Mouse (Mus musculus) forebrain, embryonic 11.5 days (tissue): ENCODE data around the gene Os9. TPM values are rescaled to one million over a fixed set of nuclear protein-coding genes. Genes with fewer than 3 reads are reported as not detected.
"Not testable (repeated sequence)": the region's sequence is repeated elsewhere in the genome, so short reads cannot be mapped to it uniquely, and the experiment has no call there.

Experiments
- ATAC-seq: fragments of 200-750 bp; cut with Nextera tagmentation; replicated peaks from 2 replicates; pipeline ENCODE4 v1.8.0; 2017; ENCODE audit warnings: moderate TSS enrichment; ENCODE audit not compliant: low FRiP score
- DNase-seq: peaks from one replicate; pipeline ENCODE4 v3.0.0-alpha.2; 2017; ENCODE audit warnings: low spot score
- H3K27ac ChIP-seq: fragments of 300-500 bp; sonication (generic); 2 replicates; pipeline ENCODE4 v1.5.1; 2014; ENCODE audit warnings: low read depth, low read length
- H3K27me3 ChIP-seq: fragments of 300-500 bp; sonication (generic); 2 replicates; pipeline ENCODE4 v1.6.1; 2014; ENCODE audit warnings: mild to moderate bottlenecking, low read length, mixed read lengths; ENCODE audit not compliant: control insufficient read depth, insufficient read depth
- H3K36me3 ChIP-seq: fragments of 300-500 bp; sonication (generic); 2 replicates; pipeline ENCODE4 v1.6.1; 2014; ENCODE audit warnings: mild to moderate bottlenecking, low read length, moderate library complexity, mixed read lengths; ENCODE audit not compliant: control insufficient read depth, insufficient read depth
- H3K4me1 ChIP-seq: fragments of 300-500 bp; sonication (generic); replicated peaks from 2 replicates; pipeline ENCODE4 v1.6.1; 2014; ENCODE audit warnings: low read length, mixed read lengths; ENCODE audit not compliant: control insufficient read depth, insufficient read depth
- H3K4me2 ChIP-seq: fragments of 300-500 bp; sonication (generic); 2 replicates; pipeline ENCODE4 v1.6.1; 2014; ENCODE audit warnings: low read depth, mild to moderate bottlenecking, low read length, moderate library complexity, mixed read lengths; ENCODE audit not compliant: severe bottlenecking
- H3K4me3 ChIP-seq: fragments of 300-500 bp; sonication (generic); 2 replicates; pipeline ENCODE4 v1.5.1; 2014; ENCODE audit warnings: low read depth, low read length
- H3K9ac ChIP-seq: fragments of 300-500 bp; sonication (generic); 2 replicates; pipeline ENCODE4 v1.6.1; 2014; ENCODE audit warnings: low read length
- H3K9me3 ChIP-seq: fragments of 300-500 bp; sonication (generic); 2 replicates; pipeline ENCODE4 v1.6.1; 2016; ENCODE audit warnings: low read length, mixed read lengths; ENCODE audit not compliant: control insufficient read depth
- WGBS: fragments of 180-500 bp; shearing (Covaris S2); extraction: QIAGEN DNeasy Blood & Tissue Kit; methylation state at CpG from one replicate; pipeline ENCODE4 v1.1.7; 2014; 5-methylcytosine and 5-hydroxymethylcytosine counted together
- polyA plus RNA-seq: library from polyadenylated mRNA; unstranded; fragments of >200 nt; fragmentation: Nextera tagmentation; extraction: Ambion mirVana; gene quantifications from 2 replicates; pipeline ENCODE4 v1.2.1, GENCODE M21; 2014

Os9 gene
- polyA plus RNA-seq, 1 experiment from 2014 or later: 57.9 TPM

DNA sequence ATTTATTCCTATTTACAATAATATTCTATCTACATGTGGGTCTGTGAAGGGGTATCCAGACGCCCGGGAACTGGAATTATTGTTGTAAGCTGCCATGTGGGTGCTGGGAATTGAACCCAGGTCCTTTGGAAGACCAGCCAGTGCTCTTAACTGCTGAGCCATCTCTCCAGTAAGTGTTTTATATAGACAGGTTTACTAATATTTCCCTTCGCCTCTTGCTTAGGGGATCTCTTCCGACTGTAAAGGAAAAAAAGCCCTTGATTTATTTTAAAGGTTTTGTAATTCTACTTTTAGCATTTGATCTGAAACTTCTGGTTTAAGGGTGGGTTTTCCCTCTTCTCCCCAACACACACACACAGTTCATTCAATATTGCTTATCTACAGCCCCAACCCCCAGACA, 43.3 kb upstream of the Os9 start:
- Histone ChIP-seq H3K36me3 (no peaks in the 10 kb centered on the region), H3K27me3 (peaks cover 30% of the 10 kb centered on the region), H3K4me2 (no peak overlapping the region; the same call in 1 of the 2 replicates), H3K9ac (no peak overlapping the region), H3K4me3 (no peak overlapping the region; the same call in 1 of the 2 replicates), H3K4me1 (peaks cover 11% of the 10 kb centered on the region; the same call in 1 of the 2 replicates), H3K9me3 (no peaks in the 10 kb centered on the region), H3K27ac (no peak overlapping the region)
- 95% methylated on average over 4 of the region's 4 CpGs for WGBS
- DNase-seq (no peak), ATAC-seq (no peak)

DNA sequence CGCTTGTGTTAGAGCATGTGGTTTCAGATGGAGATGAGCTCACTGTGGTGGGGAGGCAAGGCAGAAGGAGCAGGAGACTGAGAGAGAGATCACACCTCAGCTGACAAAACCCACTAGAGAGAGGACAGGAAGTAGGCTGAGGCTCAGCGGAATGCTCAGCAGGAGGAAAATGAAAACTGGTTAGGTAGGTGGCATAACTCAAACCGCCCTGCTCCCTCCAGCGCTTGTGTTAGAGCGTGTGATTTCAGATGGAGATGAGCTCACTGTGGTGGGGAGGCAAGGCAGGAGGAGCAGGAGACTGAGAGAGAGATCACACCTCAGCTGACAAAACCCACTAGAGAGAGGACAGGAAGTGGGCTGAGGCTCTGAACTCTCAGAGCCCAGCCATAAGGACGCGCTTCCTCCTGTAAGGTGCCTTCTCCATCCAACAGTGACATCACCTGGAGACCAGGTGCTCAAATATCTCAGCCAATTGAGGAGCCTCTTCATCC, 41.9 kb upstream of the Os9 start:
- not testable (repeated sequence) for H3K4me3 ChIP-seq, H3K9me3 ChIP-seq, H3K9ac ChIP-seq, ATAC-seq, H3K4me2 ChIP-seq, H3K27ac ChIP-seq, H3K36me3 ChIP-seq, DNase-seq
- WGBS: 68% methylated on average over 7 of the region's 7 CpGs
- Histone ChIP-seq H3K4me1 (peaks cover 11% of the 10 kb centered on the region; the same call in 1 of the 2 replicates), H3K27me3 (peaks cover 25% of the 10 kb centered on the region)

DNA sequence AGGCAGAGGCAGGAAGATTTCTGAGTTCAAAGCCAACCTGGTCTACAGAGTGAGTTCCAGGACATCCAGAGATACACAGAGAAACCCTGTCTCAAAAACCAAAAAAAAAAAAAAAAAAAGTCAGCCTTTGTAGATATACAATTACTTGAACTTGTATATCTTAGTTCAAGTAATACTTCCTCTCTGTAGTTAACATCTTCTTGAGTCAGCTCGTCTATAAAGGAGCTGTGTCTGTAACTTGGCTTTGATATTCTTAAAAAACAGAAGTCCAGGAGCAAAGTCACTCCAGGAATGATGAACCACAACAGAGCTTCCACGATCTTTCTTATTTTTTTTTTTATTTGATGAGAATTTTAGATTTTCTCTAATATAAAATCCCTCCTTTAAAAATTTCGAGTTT, 39.8 kb upstream of the Os9 start:
- WGBS: 76% methylated on average over 3 of the region's 3 CpGs

DNA sequence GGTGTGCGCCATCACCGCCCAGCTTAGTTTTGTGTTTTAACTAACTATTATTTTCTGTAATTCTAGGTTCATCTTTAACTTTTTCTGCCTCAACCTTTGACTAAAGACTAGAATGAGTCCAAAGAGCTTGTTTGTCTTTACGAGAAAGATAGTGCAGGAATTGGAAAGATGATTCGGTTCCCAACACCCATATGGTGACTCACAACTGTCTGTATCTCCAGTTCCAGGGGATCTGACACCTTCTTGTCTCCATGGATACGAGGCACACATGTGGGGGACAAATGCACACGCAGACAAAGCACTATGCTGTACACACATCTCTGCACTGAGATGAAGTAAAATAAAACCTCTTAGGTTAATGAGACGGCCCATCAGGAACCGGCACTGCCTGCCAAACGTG, 39.1 kb upstream of the Os9 start:
- WGBS: 85% methylated on average over 9 of the region's 9 CpGs

More for the DNA sequence above, 39.8 kb upstream of the Os9 start:
- H3K27me3 ChIP-seq: peaks cover 4% of the 10 kb centered on the region
- H3K9me3 ChIP-seq: no peaks in the 10 kb centered on the region
- no peak overlapping the region for H3K4me2 ChIP-seq
- no peak for DNase-seq
- H3K36me3 ChIP-seq: no peaks in the 10 kb centered on the region
- no peak overlapping the region for H3K9ac ChIP-seq
- H3K27ac ChIP-seq: no peak overlapping the region
- H3K4me3 ChIP-seq: no peak overlapping the region
- peaks cover 6% of the 10 kb centered on the region; the same call in 1 of the 2 replicates for H3K4me1 ChIP-seq
- ATAC-seq: no peak

DNA sequence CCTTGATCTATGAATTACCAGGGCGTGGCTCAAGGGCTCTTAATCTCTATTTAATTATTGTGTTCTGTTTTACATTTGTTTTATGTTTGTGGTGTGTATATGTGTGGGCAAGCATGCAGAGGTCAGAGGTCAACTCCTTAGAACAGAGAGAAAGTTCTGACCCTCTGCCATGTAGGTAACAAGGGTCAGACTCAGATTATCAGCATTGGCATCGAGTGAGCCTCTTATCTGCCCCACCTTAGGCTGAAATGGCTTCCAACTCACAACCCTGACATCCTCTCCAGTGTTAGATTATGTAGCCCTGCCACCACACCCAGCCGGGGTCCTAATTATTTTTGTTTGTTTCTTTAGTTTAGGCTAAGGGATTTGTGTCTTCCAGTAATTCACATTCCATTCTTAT, 37.5 kb upstream of the Os9 start:
- Histone ChIP-seq H3K36me3 (no peaks in the 10 kb centered on the region), H3K4me1 (no peaks in the 10 kb centered on the region), H3K9me3 (no peaks in the 10 kb centered on the region), H3K4me2 (no peak overlapping the region), H3K4me3 (no peak overlapping the region), H3K27me3 (no peaks in the 10 kb centered on the region), H3K27ac (no peak overlapping the region), H3K9ac (no peak overlapping the region)
- no peak for ATAC-seq
- DNase-seq: no peak
- WGBS: 73% methylated on average over 3 of the region's 3 CpGs

More for the DNA sequence above, 39.1 kb upstream of the Os9 start:
- ATAC-seq: no peak
- Histone ChIP-seq H3K9me3 (no peaks in the 10 kb centered on the region), H3K27me3 (no peaks in the 10 kb centered on the region; the same call in 1 of the 2 replicates), H3K4me2 (no peak overlapping the region), H3K4me1 (peaks cover under 1% of the 10 kb centered on the region; the same call in 1 of the 2 replicates), H3K27ac (no peak overlapping the region), H3K4me3 (no peak overlapping the region), H3K9ac (no peak overlapping the region), H3K36me3 (no peaks in the 10 kb centered on the region)
- no peak for DNase-seq

DNA sequence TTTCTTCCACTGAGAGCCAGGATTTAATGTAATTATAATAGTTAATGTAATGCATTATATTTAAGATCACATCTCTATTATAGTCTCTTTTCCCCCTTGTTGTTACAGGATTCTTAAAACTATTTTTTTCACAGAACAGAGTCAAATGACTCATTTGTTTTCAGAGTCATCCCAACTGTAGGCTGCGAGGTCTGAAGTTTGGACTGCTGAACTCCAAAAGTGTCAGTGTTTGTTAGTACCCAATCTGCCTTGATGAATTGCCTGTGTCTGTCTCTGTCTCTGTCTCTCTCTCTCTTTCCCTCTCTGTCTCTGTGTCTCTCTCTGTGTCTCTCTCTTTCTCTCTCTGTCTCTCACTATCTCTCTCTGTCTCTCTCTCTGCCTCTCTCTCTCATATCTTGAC, 35.6 kb upstream of the Os9 start:
- ATAC-seq (no peak), DNase-seq (no peak)
- no peaks in the 10 kb centered on the region for H3K27me3 ChIP-seq
- H3K36me3 ChIP-seq: no peaks in the 10 kb centered on the region
- H3K4me3 ChIP-seq: no peak overlapping the region
- H3K27ac ChIP-seq: no peak overlapping the region
- no peak overlapping the region for H3K4me2 ChIP-seq
- H3K9ac ChIP-seq: no peak overlapping the region
- WGBS: 94% methylated on average over 1 of the region's 1 CpGs
- no peaks in the 10 kb centered on the region for H3K4me1 ChIP-seq
- no peaks in the 10 kb centered on the region for H3K9me3 ChIP-seq

DNA sequence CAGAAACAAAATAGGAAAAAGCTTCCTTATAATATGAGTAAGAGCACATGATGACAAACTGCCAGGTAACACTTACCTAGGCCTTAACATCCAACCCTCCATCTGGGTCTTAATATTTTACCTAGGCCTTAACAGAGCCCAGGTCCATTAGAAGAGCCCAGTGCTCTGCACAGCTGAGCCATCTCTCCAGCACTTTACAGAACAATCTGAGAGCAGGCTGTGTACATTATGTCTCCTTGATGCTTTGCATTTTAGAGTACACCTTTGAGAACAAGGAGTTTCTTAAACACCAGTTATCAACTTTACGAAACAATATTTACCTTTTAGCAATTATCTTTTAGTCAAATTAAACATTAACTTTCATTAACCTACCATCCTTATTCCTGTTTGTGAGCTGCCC, 35.2 kb upstream of the Os9 start:
- Histone ChIP-seq H3K4me2 (no peak overlapping the region), H3K9me3 (no peaks in the 10 kb centered on the region), H3K4me1 (no peaks in the 10 kb centered on the region), H3K27me3 (no peaks in the 10 kb centered on the region), H3K27ac (no peak overlapping the region), H3K36me3 (no peaks in the 10 kb centered on the region), H3K4me3 (no peak overlapping the region), H3K9ac (no peak overlapping the region)
- WGBS: 94% methylated on average over 1 of the region's 1 CpGs
- no peak for ATAC-seq
- no peak for DNase-seq

DNA sequence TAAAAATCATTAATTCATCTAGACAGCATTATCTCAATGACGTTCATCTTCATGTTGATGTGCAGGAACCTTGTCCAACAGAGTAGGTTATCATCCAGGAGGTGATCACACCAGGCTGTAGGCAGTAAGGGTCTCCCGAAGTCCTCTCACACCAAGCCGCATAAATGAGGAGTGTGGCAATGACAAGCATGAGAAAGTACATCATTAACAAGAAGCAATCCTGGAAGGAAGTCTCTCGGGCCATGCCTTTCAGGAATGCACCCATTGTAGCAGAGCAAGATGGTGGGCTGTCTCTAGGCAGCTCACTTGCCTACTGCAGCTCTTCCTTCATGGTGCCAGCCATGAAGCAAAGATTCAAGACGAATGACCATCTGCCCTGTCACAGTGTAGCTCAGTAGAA, 33.7 kb upstream of the Os9 start:
- Histone ChIP-seq H3K27me3 (no peaks in the 10 kb centered on the region), H3K9me3 (no peaks in the 10 kb centered on the region), H3K9ac (no peak overlapping the region), H3K36me3 (no peaks in the 10 kb centered on the region), H3K27ac (no peak overlapping the region), H3K4me3 (no peak overlapping the region), H3K4me1 (no peaks in the 10 kb centered on the region), H3K4me2 (no peak overlapping the region)
- DNase-seq (no peak), ATAC-seq (no peak)
- whole genome bisulfite sequencing: 84% methylated on average over 5 of the region's 5 CpGs

DNA sequence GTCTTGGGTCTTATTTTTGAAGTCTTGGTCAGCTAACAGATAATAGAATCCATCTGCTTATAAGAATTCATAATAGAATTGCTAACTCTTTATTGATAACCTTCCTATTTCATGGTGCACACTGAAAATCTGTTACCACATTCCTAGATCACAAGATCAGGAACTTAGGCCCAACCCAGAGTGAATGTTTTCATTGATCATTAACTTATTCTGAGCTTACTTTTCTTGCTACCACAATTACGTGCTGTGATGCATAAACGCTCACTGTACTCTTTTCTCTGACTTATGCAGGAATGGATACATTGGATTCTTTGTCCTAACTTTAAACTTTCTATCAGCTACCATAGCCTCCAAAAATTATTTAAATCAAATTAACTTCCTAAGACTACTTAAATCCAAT, 33.3 kb upstream of the Os9 start:
- H3K27ac ChIP-seq: no peak overlapping the region
- no peak overlapping the region for H3K4me3 ChIP-seq
- no peak overlapping the region for H3K9ac ChIP-seq
- H3K9me3 ChIP-seq: no peaks in the 10 kb centered on the region
- H3K4me1 ChIP-seq: no peaks in the 10 kb centered on the region
- WGBS: 99% methylated on average over 2 of the region's 2 CpGs
- DNase-seq: no peak
- ATAC-seq: no peak
- no peak overlapping the region for H3K4me2 ChIP-seq
- H3K27me3 ChIP-seq: no peaks in the 10 kb centered on the region
- no peaks in the 10 kb centered on the region for H3K36me3 ChIP-seq
